Comparison of ENCODE assay signal across 8 mouse cellular contexts in genomic region chr4:34336971-34337797, GRCm38 (mm10).
DNase-seq lines count a peak whose midpoint lies in the region; ATAC-seq lines count a peak whose summit lies in the region.

No protein-coding gene starts in this region.

- H3K9ac ChIP-seq in kidney, embryonic 16.5 days (replicated peaks; ENCODE audit: low read length) = no peak overlapping the region
- 0 out of 2 replicates have a peak overlapping the region, but pooled peaks have one; percentile 1 for H3K9ac ChIP-seq in forebrain, embryonic 15.5 days (replicated peaks)

- no peak overlapping the region for H3K4me2 ChIP-seq in kidney, embryonic 16.5 days (replicated peaks; ENCODE audit: low read depth, low read length)
- 0 out of 2 replicates have a peak overlapping the region, but pooled peaks have one; percentile 2 for H3K4me2 ChIP-seq in forebrain, embryonic 15.5 days (replicated peaks)

- H3K36me3 ChIP-seq in kidney, embryonic 16.5 days (ENCODE audit: insufficient read depth, low read length) = no peaks in the 10 kb centered on the region
- H3K36me3 ChIP-seq in forebrain, embryonic 15.5 days = no peaks in the 10 kb centered on the region

- intact Hi-C loops in left cerebral cortex, postnatal 14 days (cut with DNase I) = no loop called here

- no peaks in the 10 kb centered on the region for H3K9me3 ChIP-seq in kidney, embryonic 16.5 days (ENCODE audit: low read length)
- H3K9me3 ChIP-seq in forebrain, embryonic 15.5 days = no peaks in the 10 kb centered on the region

- no peak overlapping the region for H3K27ac ChIP-seq in kidney, embryonic 16.5 days (ENCODE audit: low read length)
- peak overlapping the region; percentile 38 for H3K27ac ChIP-seq in forebrain, embryonic 15.5 days (replicated peaks)

- H3K27me3 ChIP-seq in kidney, embryonic 16.5 days (ENCODE audit: insufficient read depth, low read length) = no peaks in the 10 kb centered on the region
- H3K27me3 ChIP-seq in forebrain, embryonic 15.5 days = no peaks in the 10 kb centered on the region

- DNase-seq in kidney, adult 18-20 months = peak; percentile 6
- peak; percentile 1 for DNase-seq in NIH3T3 (ENCODE audit: low read depth)
- peak; percentile 64 to 66 for DNase-seq in left cerebral cortex, postnatal 14 days (ENCODE audit: low spot score in 2 of 2)
- DNase-seq in c-Kit-positive CD71-positive TER-119-positive erythroid progenitor cells, embryonic 14.5 days (ENCODE audit: low spot score) = no peak
- DNase-seq in thymus, postnatal 0 days (ENCODE audit: low spot score) = no peak
- DNase-seq in gastrocnemius, adult 18-20 months (ENCODE audit: low spot score) = no peak

- H3K4me1 ChIP-seq in kidney, embryonic 16.5 days (ENCODE audit: insufficient read depth, low read length) = no peaks in the 10 kb centered on the region
- H3K4me1 ChIP-seq in forebrain, embryonic 15.5 days = peaks cover 11% of the 10 kb centered on the region

- no peak for ATAC-seq in kidney, embryonic 16.5 days (ENCODE audit: low FRiP score, low TSS enrichment)
- peak; percentile 66 for ATAC-seq in forebrain, embryonic 15.5 days (replicated peaks)

- 50% methylated on average over 14 of the region's 14 CpGs for WGBS in kidney, embryonic 16.5 days
- 36% methylated on average over 14 of the region's 14 CpGs for WGBS in forebrain, embryonic 15.5 days

- no peak overlapping the region for H3K4me3 ChIP-seq in kidney, embryonic 16.5 days (ENCODE audit: low read length)
- H3K4me3 ChIP-seq in forebrain, embryonic 15.5 days = no peak overlapping the region

Comparison
In these comparisons a context has a peak if more than half of its experiments do, and no peak if none do; other contexts are left out.
1. DNase-seq: peak in kidney, adult 18-20 months (single experiment), NIH3T3 (single experiment) and left cerebral cortex, postnatal 14 days (2 of 2); none in c-Kit-positive CD71-positive TER-119-positive erythroid progenitor cells, embryonic 14.5 days (single experiment), thymus, postnatal 0 days (single experiment) and gastrocnemius, adult 18-20 months (single experiment).